Mouse (Mus musculus): ENCODE data around the gene Caskin1. TPM values are rescaled to one million over a fixed set of nuclear protein-coding genes. Genes with fewer than 3 reads are reported as not detected.

The Caskin1 gene
- polyA plus RNA-seq, 1 experiment from 2014 or later, result 1.8 TPM

- H3K27ac ChIP-seq, result no peak overlapping the region
- peak; percentile 68 for ATAC-seq
- H3K4me1 ChIP-seq (replicated peaks), result peaks cover 11% of the 10 kb centered on the region
- H3K4me3 ChIP-seq (replicated peaks), result no peak overlapping the region
- WGBS, result 43% methylated on average over 19 of the region's 19 CpGs
- no peaks in the 10 kb centered on the region for H3K9me3 ChIP-seq
- no peaks in the 10 kb centered on the region for H3K27me3 ChIP-seq (replicated peaks)
- peak overlapping the region; percentile 47 for H3K4me2 ChIP-seq (replicated peaks)
- no peak overlapping the region for H3K9ac ChIP-seq
- peaks cover 24% of the 10 kb centered on the region for H3K36me3 ChIP-seq
Observed at GRCm38 (mm10) chr17:24507129-24507664, 18.8 kb downstream of the Caskin1 start.

GRCm38 (mm10) chr17:24507806-24508460 lies 19.5 kb downstream of the Caskin1 start:
- Histone ChIP-seq H3K27me3 (replicated peaks) (no peaks in the 10 kb centered on the region), H3K4me1 (replicated peaks) (peaks cover 11% of the 10 kb centered on the region), H3K27ac (no peak overlapping the region), H3K4me2 (replicated peaks) (no peak overlapping the region), H3K36me3 (peaks cover 28% of the 10 kb centered on the region), H3K4me3 (replicated peaks) (no peak overlapping the region), H3K9me3 (no peaks in the 10 kb centered on the region), H3K9ac (no peak overlapping the region)
- ATAC-seq, result peak; percentile 32
- 81% methylated on average over 12 of the region's 12 CpGs for WGBS

GRCm38 (mm10) chr17:24513609-24514008 lies 25.2 kb downstream of the Caskin1 start:
- H3K9me3 ChIP-seq, result no peaks in the 10 kb centered on the region
- H3K27ac ChIP-seq, result no peak overlapping the region
- H3K36me3 ChIP-seq, result peaks cover 65% of the 10 kb centered on the region
- no peaks in the 10 kb centered on the region for H3K4me1 ChIP-seq (replicated peaks)
- no peak overlapping the region for H3K4me3 ChIP-seq (replicated peaks)
- 48% methylated on average over 5 of the region's 5 CpGs for WGBS
- H3K27me3 ChIP-seq (replicated peaks), result no peaks in the 10 kb centered on the region
- peak overlapping the region; percentile 22; the same call in 1 of the 2 replicates for H3K4me2 ChIP-seq (replicated peaks)
- H3K9ac ChIP-seq, result no peak overlapping the region
- peak; percentile 58 for ATAC-seq

- no peak overlapping the region for H3K27ac ChIP-seq
- no peak overlapping the region for H3K4me3 ChIP-seq (replicated peaks)
- peaks cover 65% of the 10 kb centered on the region for H3K36me3 ChIP-seq
- peak overlapping the region; percentile 22 for H3K4me2 ChIP-seq (replicated peaks)
- H3K9ac ChIP-seq, result no peak overlapping the region
- H3K9me3 ChIP-seq, result no peaks in the 10 kb centered on the region
- H3K4me1 ChIP-seq (replicated peaks), result no peaks in the 10 kb centered on the region
- no peaks in the 10 kb centered on the region for H3K27me3 ChIP-seq (replicated peaks)
- peak; percentile 15; the same call in 1 of the 2 replicates for ATAC-seq
- 83% methylated on average over 24 of the region's 24 CpGs for WGBS
Observed at GRCm38 (mm10) chr17:24514270-24515257, 26.2 kb downstream of the Caskin1 start.

GRCm38 (mm10) chr17:24520450-24520849 lies 32.0 kb downstream of the Caskin1 start:
- no peak overlapping the region for H3K27ac ChIP-seq
- WGBS, result 81% methylated on average over 4 of the region's 4 CpGs
- H3K9ac ChIP-seq, result no peak overlapping the region
- H3K9me3 ChIP-seq, result no peaks in the 10 kb centered on the region
- peaks cover 10% of the 10 kb centered on the region for H3K4me1 ChIP-seq (replicated peaks)
- peaks cover 21% of the 10 kb centered on the region; the same call in 1 of the 2 replicates for H3K36me3 ChIP-seq
- H3K4me2 ChIP-seq (replicated peaks), result no peak overlapping the region
- no peaks in the 10 kb centered on the region for H3K27me3 ChIP-seq (replicated peaks)
- ATAC-seq, result no peak
- H3K4me3 ChIP-seq (replicated peaks), result no peak overlapping the region

- Histone ChIP-seq H3K27me3 (replicated peaks) (no peaks in the 10 kb centered on the region), H3K36me3 (no peaks in the 10 kb centered on the region), H3K4me1 (replicated peaks) (peaks cover 29% of the 10 kb centered on the region), H3K9me3 (no peaks in the 10 kb centered on the region), H3K4me2 (replicated peaks) (peak overlapping the region; percentile 22), H3K9ac (0 out of 2 replicates have a peak overlapping the region, but pooled peaks have one; percentile 17), H3K4me3 (replicated peaks) (no peak overlapping the region), H3K27ac (peak overlapping the region; percentile 36; the same call in 1 of the 2 replicates)
- ATAC-seq, result no peak
- WGBS, result 42% methylated on average over 2 of the region's 2 CpGs
Observed at GRCm38 (mm10) chr17:24524734-24525133, 36.3 kb downstream of the Caskin1 start.

GRCm38 (mm10) chr17:24527315-24527714 lies 38.9 kb downstream of the Caskin1 start:
- Histone ChIP-seq H3K4me3 (replicated peaks) (peak overlapping the region; percentile 98), H3K36me3 (no peaks in the 10 kb centered on the region), H3K27me3 (replicated peaks) (no peaks in the 10 kb centered on the region), H3K4me2 (replicated peaks) (peak overlapping the region; percentile 61), H3K4me1 (replicated peaks) (peaks cover 48% of the 10 kb centered on the region), H3K27ac (peak overlapping the region; percentile 85), H3K9ac (peak overlapping the region; percentile 96), H3K9me3 (no peaks in the 10 kb centered on the region)
- peak; percentile 4; the same call in 1 of the 2 replicates for ATAC-seq
- WGBS, result 0% methylated on average over 17 of the region's 19 CpGs

GRCm38 (mm10) chr17:24527723-24528559 lies 39.5 kb downstream of the Caskin1 start, which contains the start of gene Traf7:
Gene Traf7, minus strand, starts transcription at chr17:24527938.
- Histone ChIP-seq H3K4me3 (replicated peaks) (peak within 1 kb of the TSS; percentile 98), H3K9me3 (no peaks in the 10 kb centered on the region), H3K9ac (peak within 1 kb of the TSS; percentile 96), H3K36me3 (no peaks in the 10 kb centered on the region), H3K4me2 (replicated peaks) (peak within 1 kb of the TSS; percentile 67), H3K27me3 (replicated peaks) (no peaks in the 10 kb centered on the region), H3K4me1 (replicated peaks) (peaks cover 54% of the 10 kb centered on the region), H3K27ac (peak within 1 kb of the TSS; percentile 85)
- peak; percentile 97 for ATAC-seq
- under 1% methylated on average over 40 of the region's 40 CpGs for WGBS

GRCm38 (mm10) chr17:24528560-24528918 lies 40.1 kb downstream of the Caskin1 start:
- no peaks in the 10 kb centered on the region for H3K27me3 ChIP-seq (replicated peaks)
- peak overlapping the region; percentile 57 for H3K4me3 ChIP-seq (replicated peaks)
- no peaks in the 10 kb centered on the region for H3K36me3 ChIP-seq
- H3K27ac ChIP-seq, result peak overlapping the region; percentile 85
- under 1% methylated on average over 8 of the region's 8 CpGs for WGBS
- peak overlapping the region; percentile 69 for H3K9ac ChIP-seq
- no peak for ATAC-seq
- peaks cover 60% of the 10 kb centered on the region for H3K4me1 ChIP-seq (replicated peaks)
- H3K9me3 ChIP-seq, result no peaks in the 10 kb centered on the region
- H3K4me2 ChIP-seq (replicated peaks), result peak overlapping the region; percentile 67

- H3K27ac ChIP-seq, result peak overlapping the region; percentile 85
- H3K4me3 ChIP-seq (replicated peaks), result peak overlapping the region; percentile 57
- H3K36me3 ChIP-seq, result no peaks in the 10 kb centered on the region
- H3K9ac ChIP-seq, result peak overlapping the region; percentile 69
- peaks cover 60% of the 10 kb centered on the region for H3K4me1 ChIP-seq (replicated peaks)
- H3K9me3 ChIP-seq, result no peaks in the 10 kb centered on the region
- no peak for ATAC-seq
- WGBS, result 0% methylated on average over 4 of the region's 4 CpGs
- no peaks in the 10 kb centered on the region for H3K27me3 ChIP-seq (replicated peaks)
- peak overlapping the region; percentile 67 for H3K4me2 ChIP-seq (replicated peaks)
Observed at GRCm38 (mm10) chr17:24529007-24529451, 40.6 kb downstream of the Caskin1 start.

GRCm38 (mm10) chr17:24529883-24530282 lies 41.5 kb downstream of the Caskin1 start:
- peaks cover 56% of the 10 kb centered on the region for H3K4me1 ChIP-seq (replicated peaks)
- no peak for ATAC-seq
- 30% methylated on average over 5 of the region's 5 CpGs for WGBS

More at GRCm38 (mm10) chr17:24529883-24530282, 41.5 kb downstream of the Caskin1 start:
- peak overlapping the region; percentile 57 for H3K4me3 ChIP-seq (replicated peaks)
- H3K9ac ChIP-seq, result peak overlapping the region; percentile 69
- no peaks in the 10 kb centered on the region for H3K9me3 ChIP-seq
- peak overlapping the region; percentile 85 for H3K27ac ChIP-seq
- H3K36me3 ChIP-seq, result no peaks in the 10 kb centered on the region
- H3K27me3 ChIP-seq (replicated peaks), result no peaks in the 10 kb centered on the region
- peak overlapping the region; percentile 67 for H3K4me2 ChIP-seq (replicated peaks)

All from intestine, embryonic 15.5 days (tissue).